Mouse (Mus musculus): ENCODE measurements around the gene Rcsd1.

DNA sequence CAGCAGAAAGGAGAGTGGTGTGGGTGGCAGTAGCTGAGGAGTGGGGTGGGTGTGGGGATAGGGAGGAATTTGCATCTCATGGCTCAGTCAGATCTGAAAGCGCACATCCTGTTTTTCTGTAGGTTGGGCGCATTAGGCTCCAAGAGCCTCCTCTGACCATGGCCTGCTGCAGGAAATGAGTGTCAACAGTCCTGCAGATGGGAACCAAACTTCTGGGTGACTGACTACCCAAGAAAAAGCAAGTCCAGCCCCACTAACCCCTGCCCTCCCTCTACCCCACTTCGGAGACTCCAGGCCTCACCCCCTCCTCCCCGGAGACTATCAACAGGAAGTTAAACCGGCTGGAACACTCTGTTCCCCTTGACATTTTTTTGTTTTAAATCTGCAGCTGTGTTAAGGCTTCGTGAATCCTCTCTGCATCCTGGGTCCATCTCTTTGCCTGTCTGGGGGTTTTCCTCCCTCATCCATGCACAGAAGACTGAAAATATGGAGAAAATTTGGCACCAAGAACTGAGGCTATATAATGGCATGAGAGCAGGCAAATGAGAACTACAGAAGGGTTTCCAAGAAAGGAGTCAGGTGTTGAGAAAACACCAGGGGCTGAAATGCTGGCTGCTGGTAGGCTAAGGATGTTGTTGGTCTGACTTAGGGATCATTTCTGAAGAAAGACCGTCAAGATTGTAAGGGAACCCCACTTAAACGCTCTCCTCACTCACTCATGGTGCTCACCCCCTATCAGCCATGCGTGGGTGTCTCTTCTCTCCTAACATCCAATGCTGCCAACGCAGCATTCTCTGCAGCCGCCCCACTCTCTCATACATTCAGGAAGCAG lies 8.4 kb upstream of the Rcsd1 start:
- no peak for TF ChIP-seq CTCF (IDR thresholded peaks at IDR 0.05)
- peak; percentile 66; the same call in 1 of the 2 replicates for TF ChIP-seq POLR2A (IDR thresholded peaks at IDR 0.05; ENCODE audit: insufficient read depth, low read depth, low read length)

All from heart, adult 2 months (tissue).